Mouse (Mus musculus) adrenal gland, postnatal 36 days (tissue): ENCODE results near the gene Ucn3. TPM values are rescaled to one million over a fixed set of nuclear protein-coding genes. Genes with fewer than 3 reads are reported as not detected.

Source experiments
- DNase-seq, 2 experiments: peaks; one replicate each; pipeline ENCODE4 v3.0.0; 2021; ENCODE audit warnings: mixed read lengths in 1 of 2
- microRNA-seq: library from miRNA; unstranded; fragments of <30 nt; microRNA quantifications from one replicate; pipeline ENCODE4 v1.2.0, GENCODE M21; 2021
- total RNA-seq, 2 experiments: library from RNA; stranded (reverse); gene quantifications; 2 replicates each; pipeline ENCODE4 v1.2.3; 2021

Ucn3 gene
- total RNA-seq, 2 experiments from 2014 or later = not detected

DNA sequence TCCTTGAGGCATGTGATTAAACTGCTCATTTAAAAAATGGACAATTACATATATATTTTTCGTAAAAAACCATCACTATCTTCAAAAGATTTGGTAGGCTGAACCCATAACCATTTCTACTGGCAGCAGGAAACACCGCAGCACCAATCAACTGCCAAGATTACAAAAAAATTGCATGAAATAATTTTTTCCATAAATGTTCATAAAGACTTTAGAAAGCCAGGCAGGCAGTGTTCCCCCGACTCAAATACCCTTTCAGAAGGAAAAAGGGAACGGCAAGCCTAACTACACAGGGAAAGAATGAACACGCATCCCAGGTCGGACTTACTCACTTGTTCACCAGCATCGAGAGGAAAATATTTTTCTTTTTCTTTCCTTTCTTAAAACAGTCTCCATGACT lies 52.5 kb downstream of the Ucn3 start:
- no peak for DNase-seq

DNA sequence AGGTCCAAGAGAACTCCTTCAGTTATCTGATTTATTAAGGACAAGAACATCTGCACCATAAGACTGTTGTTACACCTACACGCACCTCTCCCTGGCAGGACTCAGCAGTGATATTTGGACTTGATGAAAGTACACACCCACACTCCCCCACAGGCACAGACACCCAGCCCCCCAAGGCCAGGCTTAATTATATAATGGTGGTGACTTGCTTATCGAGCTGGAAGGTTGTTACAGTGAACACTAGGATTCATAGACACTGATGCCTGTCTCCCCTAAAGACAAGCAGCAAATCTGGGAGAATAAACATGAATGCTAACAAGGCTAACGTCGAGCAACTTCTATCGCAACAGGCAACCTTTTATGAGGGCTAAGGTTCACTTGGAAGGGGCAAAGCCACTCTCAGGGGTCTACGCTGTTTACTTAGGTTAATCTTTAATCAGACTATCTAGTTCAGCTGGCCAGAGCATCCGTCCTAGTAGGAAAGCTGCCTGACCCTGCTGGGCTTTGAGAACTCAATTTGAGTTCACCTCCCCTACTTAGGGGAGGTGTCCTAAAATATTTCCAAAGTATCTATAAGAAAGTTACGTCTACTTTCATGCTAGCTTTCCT lies 53.6 kb downstream of the Ucn3 start:
- DNase-seq = peak in 1 of 2 experiments; percentile 25

Small RNAs within 50 kb of the gene (microRNA-seq; reads per million reads assigned to microRNA genes)
- not detected for gene Gm22460

Other genes starting within 250 kb of the Ucn3 start
- under 1 TPM; 0.33 to 0.36 TPM for gene Calml3, start 141.0 kb downstream of the Ucn3 start, total RNA-seq
- gene Calm4, start 107.6 kb downstream of the Ucn3 start, total RNA-seq = not detected
- gene Calm5, start 91.2 kb downstream of the Ucn3 start, total RNA-seq = not detected
- 100 to 1,000 TPM; 163 to 196 TPM for gene Net1, start 27.1 kb downstream of the Ucn3 start, total RNA-seq
- not detected for gene Tubal3, start 27.1 kb downstream of the Ucn3 start, total RNA-seq
- under 1 TPM; 0.89 TPM for gene Akr1c14, start 103.7 kb upstream of the Ucn3 start, total RNA-seq
- 1,000 to 10,000 TPM in 1 of 2 experiments, 1 to 10 TPM in 1; 5.3 to 6,001 TPM for gene Akr1c18, start 205.3 kb upstream of the Ucn3 start, total RNA-seq
- 10 to 100 TPM in 1 of 2 experiments, 1 to 10 TPM in 1; 8.8 to 40.6 TPM for gene Akr1c13, start 245.8 kb upstream of the Ucn3 start, total RNA-seq